In the genomic region with DNA sequence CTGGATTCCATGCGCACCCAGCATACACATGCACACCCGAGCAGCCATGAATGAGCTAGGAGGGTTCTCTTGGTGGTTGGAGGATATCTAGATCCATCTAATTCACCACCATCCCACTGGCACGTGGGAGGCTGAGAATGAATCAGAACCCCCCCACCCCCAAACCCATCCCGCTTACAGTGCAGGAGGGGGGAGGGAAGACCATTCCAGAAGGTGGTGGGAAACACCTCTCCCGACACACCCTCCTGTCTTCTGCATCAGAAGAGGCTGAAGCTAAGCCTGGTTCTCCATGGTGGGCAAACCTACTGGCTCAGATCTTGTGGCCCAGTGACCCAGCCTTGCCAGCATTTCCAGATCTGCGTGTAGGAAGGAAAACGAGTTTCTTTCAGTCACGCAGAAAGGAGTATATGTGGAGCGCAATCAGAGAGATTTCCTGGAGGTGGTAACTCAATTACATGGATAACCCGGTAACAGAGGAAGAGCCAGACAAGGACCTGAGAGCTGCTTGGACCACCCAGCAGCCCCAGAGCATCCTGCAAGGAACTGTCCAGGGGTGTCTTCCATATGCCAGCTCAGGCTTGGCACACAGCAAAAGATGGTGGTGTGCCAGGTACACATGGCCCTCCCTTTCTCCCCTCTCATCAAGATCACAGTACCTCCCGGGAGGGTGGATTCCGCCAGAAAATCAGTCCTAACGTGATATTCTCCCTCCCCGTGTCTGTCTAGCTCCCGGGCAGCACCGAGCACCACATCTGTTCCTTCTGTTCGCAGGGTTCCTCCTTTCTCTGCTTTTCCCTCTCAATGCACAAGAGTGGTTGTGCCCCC, we compare ENCODE assay signal across 8 mouse cellular contexts. TPM values are rescaled to one million over a fixed set of nuclear protein-coding genes. Genes with fewer than 3 reads are reported as not detected.
A peak's percentile ranks its signal among the peaks of the same experiment; 100 is the strongest.
DNase-seq lines count a peak whose midpoint lies in the region; ATAC-seq and TF ChIP-seq lines count a peak whose summit lies in the region.

No protein-coding gene starts in this region.

- H3K4me3 ChIP-seq in intestine, postnatal 0 days (ENCODE audit: low read depth, low read length): no peak overlapping the region
- H3K4me3 ChIP-seq in stomach, embryonic 15.5 days (replicated peaks): peak overlapping the region; percentile 85

- no peaks in the 10 kb centered on the region for H3K9me3 ChIP-seq in intestine, postnatal 0 days (ENCODE audit: control insufficient read depth)
- H3K9me3 ChIP-seq in stomach, embryonic 15.5 days: no peaks in the 10 kb centered on the region

- peak; percentile 15 to 44 for DNase-seq in frontal cortex, postnatal 36 days (ENCODE audit: low spot score in 2 of 2)
- no peak for DNase-seq in frontal cortex, postnatal 10 days (ENCODE audit: low spot score in 2 of 2)
- peak; percentile 58 for DNase-seq in right cerebral cortex, adult 18-20 months
- no peak for DNase-seq in right cerebral cortex, postnatal 25 days
- DNase-seq in B cell, adult 2 months: no peak
- DNase-seq in yolk sac, embryonic 10.5 days (ENCODE audit: low spot score): no peak

- no peak overlapping the region for H3K9ac ChIP-seq in intestine, postnatal 0 days (ENCODE audit: low read depth, low read length)
- no peak overlapping the region for H3K9ac ChIP-seq in stomach, embryonic 15.5 days

- peaks cover 35% of the 10 kb centered on the region for H3K27me3 ChIP-seq in intestine, postnatal 0 days (replicated peaks; ENCODE audit: control insufficient read depth, insufficient read depth, low read length)
- H3K27me3 ChIP-seq in stomach, embryonic 15.5 days (replicated peaks): peaks cover 51% of the 10 kb centered on the region

- ATAC-seq in intestine, postnatal 0 days: no peak
- no peak for ATAC-seq in stomach, embryonic 15.5 days (ENCODE audit: insufficient read depth, low FRiP score, low read depth)

- no peaks in the 10 kb centered on the region for H3K36me3 ChIP-seq in intestine, postnatal 0 days (ENCODE audit: control insufficient read depth, insufficient read depth)
- no peaks in the 10 kb centered on the region for H3K36me3 ChIP-seq in stomach, embryonic 15.5 days

- TF ChIP-seq CTCF in intestine, postnatal 0 days (IDR thresholded peaks at IDR 0.05; ENCODE audit: low read depth): no peak

- H3K4me2 ChIP-seq in intestine, postnatal 0 days (replicated peaks; ENCODE audit: low read depth): peak overlapping the region; percentile 100
- H3K4me2 ChIP-seq in stomach, embryonic 15.5 days: peak overlapping the region; percentile 99

- WGBS in intestine, postnatal 0 days: 75% methylated on average over 17 of the region's 17 CpGs
- 76% methylated on average over 17 of the region's 17 CpGs for WGBS in stomach, embryonic 15.5 days

- no peaks in the 10 kb centered on the region for H3K4me1 ChIP-seq in intestine, postnatal 0 days (replicated peaks; ENCODE audit: control insufficient read depth, insufficient read depth, low read length)
- peaks cover 34% of the 10 kb centered on the region for H3K4me1 ChIP-seq in stomach, embryonic 15.5 days

- no peak overlapping the region for H3K27ac ChIP-seq in intestine, postnatal 0 days (ENCODE audit: low read depth, low read length)
- H3K27ac ChIP-seq in stomach, embryonic 15.5 days: no peak overlapping the region

RNA-seq across cellular contexts. Expression of a gene that starts 23.1 kb away (rescaled TPM):
- 5.9 and 7.6 TPM in 2 replicates for polyA plus RNA-seq in intestine, postnatal 0 days (2015; fragmentation: Nextera tagmentation; extraction: Ambion mirVana)
- polyA plus RNA-seq in stomach, embryonic 15.5 days (2015; fragmentation: Nextera tagmentation; extraction: Ambion mirVana): 4.5 and 4.8 TPM in 2 replicates

RNA-seq across cellular contexts. Expression of a gene that starts 53.3 kb away (rescaled TPM):
- polyA plus RNA-seq in intestine, postnatal 0 days (2015; fragmentation: Nextera tagmentation; extraction: Ambion mirVana): 0.13 TPM in 1 of 2 replicates, not detected in the other
- polyA plus RNA-seq in stomach, embryonic 15.5 days (2015; fragmentation: Nextera tagmentation; extraction: Ambion mirVana): 0.12 TPM in 1 of 2 replicates, not detected in the other

Comparison
In these comparisons a context has a peak if more than half of its experiments do, and no peak if none do; other contexts are left out.
1. DNase-seq: peak in frontal cortex, postnatal 36 days (2 of 2) and right cerebral cortex, adult 18-20 months (single experiment); none in frontal cortex, postnatal 10 days (0 of 2), right cerebral cortex, postnatal 25 days (single experiment), B cell, adult 2 months (0 of 2) and yolk sac, embryonic 10.5 days (single experiment).